Mouse (Mus musculus): Measurements from ENCODE around the gene Pten. TPM values are rescaled to one million over a fixed set of nuclear protein-coding genes. Genes with fewer than 3 reads are reported as not detected.

Pten gene
- polyA plus RNA-seq, 1 experiment = 64.1 TPM

GRCm38 (mm10) chr19:32726451-32727325 lies 30.6 kb upstream of the Pten start:
- Histone ChIP-seq H3K27ac (ENCODE audit: insufficient read depth, low read length) (peak overlapping the region; percentile 99), H3K36me3 (ENCODE audit: control insufficient read depth, insufficient read depth, low read length, poor library complexity, severe bottlenecking) (no peaks in the 10 kb centered on the region), H3K4me3 (ENCODE audit: low read depth, low read length) (peak overlapping the region; percentile 34; the same call in 1 of the 2 replicates), H3K4me1 (ENCODE audit: control insufficient read depth, insufficient read depth, low read length) (no peaks in the 10 kb centered on the region), H3K27me3 (ENCODE audit: control insufficient read depth, insufficient read depth, low read length, poor library complexity, severe bottlenecking) (no peaks in the 10 kb centered on the region), H3K9me3 (replicated peaks; ENCODE audit: control insufficient read depth, insufficient read depth, low read length, poor library complexity, severe bottlenecking) (no peaks in the 10 kb centered on the region), H3K9ac (ENCODE audit: low read depth, poor library complexity, severe bottlenecking) (peak overlapping the region; percentile 87)
- no peak for TF ChIP-seq POLR2A (IDR thresholded peaks at IDR 0.05; ENCODE audit: insufficient read depth, low read length)
- TF ChIP-seq CTCF (IDR thresholded peaks at IDR 0.05; ENCODE audit: low read depth, low read length) = no peak
- TF ChIP-seq EP300 (IDR thresholded peaks at IDR 0.05; ENCODE audit: insufficient read depth, low read depth, low read length) = 0 out of 2 replicates have a peak, but pooled peaks have one; percentile 28

- TF ChIP-seq EP300 (IDR thresholded peaks at IDR 0.05; ENCODE audit: insufficient read depth, low read depth, low read length) (no peak), POLR2A (IDR thresholded peaks at IDR 0.05; ENCODE audit: insufficient read depth, low read length) (no peak), CTCF (IDR thresholded peaks at IDR 0.05; ENCODE audit: low read depth, low read length) (no peak)
- Histone ChIP-seq H3K27me3 (ENCODE audit: control insufficient read depth, insufficient read depth, low read length, poor library complexity, severe bottlenecking) (no peaks in the 10 kb centered on the region), H3K4me1 (ENCODE audit: control insufficient read depth, insufficient read depth, low read length) (no peaks in the 10 kb centered on the region), H3K4me3 (ENCODE audit: low read depth, low read length) (no peak overlapping the region), H3K9me3 (replicated peaks; ENCODE audit: control insufficient read depth, insufficient read depth, low read length, poor library complexity, severe bottlenecking) (no peaks in the 10 kb centered on the region), H3K36me3 (ENCODE audit: control insufficient read depth, insufficient read depth, low read length, poor library complexity, severe bottlenecking) (no peaks in the 10 kb centered on the region), H3K27ac (ENCODE audit: insufficient read depth, low read length) (no peak overlapping the region), H3K9ac (ENCODE audit: low read depth, poor library complexity, severe bottlenecking) (no peak overlapping the region)
Measured at GRCm38 (mm10) chr19:32729785-32730184, 27.5 kb upstream of the Pten start.

GRCm38 (mm10) chr19:32732922-32733321 lies 24.4 kb upstream of the Pten start:
- Histone ChIP-seq H3K27ac (ENCODE audit: insufficient read depth, low read length) (no peak overlapping the region), H3K9ac (ENCODE audit: low read depth, poor library complexity, severe bottlenecking) (no peak overlapping the region), H3K9me3 (replicated peaks; ENCODE audit: control insufficient read depth, insufficient read depth, low read length, poor library complexity, severe bottlenecking) (no peaks in the 10 kb centered on the region), H3K36me3 (ENCODE audit: control insufficient read depth, insufficient read depth, low read length, poor library complexity, severe bottlenecking) (no peaks in the 10 kb centered on the region), H3K27me3 (ENCODE audit: control insufficient read depth, insufficient read depth, low read length, poor library complexity, severe bottlenecking) (no peaks in the 10 kb centered on the region), H3K4me1 (ENCODE audit: control insufficient read depth, insufficient read depth, low read length) (no peaks in the 10 kb centered on the region), H3K4me3 (ENCODE audit: low read depth, low read length) (no peak overlapping the region)
- no peak for TF ChIP-seq EP300 (IDR thresholded peaks at IDR 0.05; ENCODE audit: insufficient read depth, low read depth, low read length)

GRCm38 (mm10) chr19:32737844-32738243 lies 19.5 kb upstream of the Pten start:
- Histone ChIP-seq H3K4me3 (ENCODE audit: low read depth, low read length) (no peak overlapping the region), H3K27me3 (ENCODE audit: control insufficient read depth, insufficient read depth, low read length, poor library complexity, severe bottlenecking) (no peaks in the 10 kb centered on the region), H3K4me1 (ENCODE audit: control insufficient read depth, insufficient read depth, low read length) (no peaks in the 10 kb centered on the region), H3K27ac (ENCODE audit: insufficient read depth, low read length) (no peak overlapping the region), H3K36me3 (ENCODE audit: control insufficient read depth, insufficient read depth, low read length, poor library complexity, severe bottlenecking) (no peaks in the 10 kb centered on the region), H3K9ac (ENCODE audit: low read depth, poor library complexity, severe bottlenecking) (no peak overlapping the region), H3K9me3 (replicated peaks; ENCODE audit: control insufficient read depth, insufficient read depth, low read length, poor library complexity, severe bottlenecking) (no peaks in the 10 kb centered on the region)
- TF ChIP-seq POLR2A (IDR thresholded peaks at IDR 0.05; ENCODE audit: insufficient read depth, low read length) (no peak), EP300 (IDR thresholded peaks at IDR 0.05; ENCODE audit: insufficient read depth, low read depth, low read length) (no peak), CTCF (IDR thresholded peaks at IDR 0.05; ENCODE audit: low read depth, low read length) (no peak)

- no peaks in the 10 kb centered on the region for H3K4me1 ChIP-seq (ENCODE audit: control insufficient read depth, insufficient read depth, low read length)
- H3K4me3 ChIP-seq (ENCODE audit: low read depth, low read length) = no peak within 1 kb of the TSS
- no peaks in the 10 kb centered on the region for H3K27me3 ChIP-seq (ENCODE audit: control insufficient read depth, insufficient read depth, low read length, poor library complexity, severe bottlenecking)
- no peak within 1 kb of the TSS for H3K9ac ChIP-seq (ENCODE audit: low read depth, poor library complexity, severe bottlenecking)
- H3K36me3 ChIP-seq (ENCODE audit: control insufficient read depth, insufficient read depth, low read length, poor library complexity, severe bottlenecking) = no peaks in the 10 kb centered on the region
- H3K27ac ChIP-seq (ENCODE audit: insufficient read depth, low read length) = no peak within 1 kb of the TSS
- TF ChIP-seq EP300 (IDR thresholded peaks at IDR 0.05; ENCODE audit: insufficient read depth, low read depth, low read length) (no peak), CTCF (IDR thresholded peaks at IDR 0.05; ENCODE audit: low read depth, low read length) (no peak), POLR2A (IDR thresholded peaks at IDR 0.05; ENCODE audit: insufficient read depth, low read length) (no peak)
- H3K9me3 ChIP-seq (replicated peaks; ENCODE audit: control insufficient read depth, insufficient read depth, low read length, poor library complexity, severe bottlenecking) = no peaks in the 10 kb centered on the region
Measured at GRCm38 (mm10) chr19:32739686-32740085, 17.6 kb upstream of the Pten start, which contains the start of gene Atad1. TSS of gene Atad1 (minus strand) at chr19:32739786.

- H3K9me3 ChIP-seq (replicated peaks; ENCODE audit: control insufficient read depth, insufficient read depth, low read length, poor library complexity, severe bottlenecking) = no peaks in the 10 kb centered on the region
- H3K36me3 ChIP-seq (ENCODE audit: control insufficient read depth, insufficient read depth, low read length, poor library complexity, severe bottlenecking) = no peaks in the 10 kb centered on the region
- H3K27ac ChIP-seq (ENCODE audit: insufficient read depth, low read length) = no peak overlapping the region
- H3K4me3 ChIP-seq (ENCODE audit: low read depth, low read length) = no peak overlapping the region
- H3K9ac ChIP-seq (ENCODE audit: low read depth, poor library complexity, severe bottlenecking) = no peak overlapping the region
- H3K4me1 ChIP-seq (ENCODE audit: control insufficient read depth, insufficient read depth, low read length) = no peaks in the 10 kb centered on the region
- no peaks in the 10 kb centered on the region for H3K27me3 ChIP-seq (ENCODE audit: control insufficient read depth, insufficient read depth, low read length, poor library complexity, severe bottlenecking)
- TF ChIP-seq EP300 (IDR thresholded peaks at IDR 0.05; ENCODE audit: insufficient read depth, low read depth, low read length) (no peak), POLR2A (IDR thresholded peaks at IDR 0.05; ENCODE audit: insufficient read depth, low read length) (no peak), CTCF (IDR thresholded peaks at IDR 0.05; ENCODE audit: low read depth, low read length) (no peak)
Measured at GRCm38 (mm10) chr19:32740641-32741345, 16.5 kb upstream of the Pten start.
